Mouse (Mus musculus) heart, adult 2 months (tissue): Measurements from ENCODE around the gene Josd1. TPM values are rescaled to one million over a fixed set of nuclear protein-coding genes. Genes with fewer than 3 reads are reported as not detected.
A peak's percentile ranks its signal among the peaks of the same experiment; 100 is the strongest.

Experiments used
- DNase-seq, 2 experiments: peaks; one replicate each; pipeline ENCODE4 v3.0.0; 2021
- H3K27ac ChIP-seq: fragments of 200-600 bp; 2 replicates; pipeline ENCODE4 v1.8.1; 2022
- H3K27me3 ChIP-seq: fragments of 200-500 bp; 2 replicates; pipeline ENCODE4 v1.6.1; 2012; ENCODE audit warnings: mild to moderate bottlenecking, low read length, inconsistent platforms, mixed read lengths; ENCODE audit not compliant: control insufficient read depth, insufficient read depth
- H3K36me3 ChIP-seq: fragments of 200-500 bp; 2 replicates; pipeline ENCODE4 v1.6.1; 2012; ENCODE audit warnings: low read length, inconsistent platforms; ENCODE audit not compliant: control insufficient read depth, insufficient read depth
- H3K4me1 ChIP-seq: fragments of 200-500 bp; 2 replicates; pipeline ENCODE4 v1.6.1; 2011; ENCODE audit warnings: low read length; ENCODE audit not compliant: control insufficient read depth, insufficient read depth
- H3K4me3 ChIP-seq: fragments of 200-600 bp; 2 replicates; pipeline ENCODE4 v1.8.1; 2022
- H3K79me2 ChIP-seq: fragments of 200-500 bp; replicated peaks from 2 replicates; pipeline ENCODE4 v1.6.1; 2012; ENCODE audit warnings: mild to moderate bottlenecking, inconsistent platforms, low read length, moderate library complexity, mixed read lengths; ENCODE audit not compliant: control insufficient read depth, insufficient read depth
- H3K9ac ChIP-seq: fragments of 200-500 bp; 2 replicates; pipeline ENCODE4 v1.6.1; 2012; ENCODE audit warnings: low read depth, mild to moderate bottlenecking, control low read depth, inconsistent platforms, low read length, mixed read lengths
- CTCF ChIP-seq: fragments of 200-600 bp; IDR thresholded peaks from 2 replicates; pipeline ENCODE4 v1.8.1; 2022; ENCODE audit warnings: antibody characterized with exemption, mild to moderate bottlenecking, moderate library complexity
- EP300 ChIP-seq: fragments of 200-500 bp; IDR thresholded peaks from 2 replicates; pipeline ENCODE4 v1.6.1; 2011; ENCODE audit warnings: low read depth, low read length, control low read depth; ENCODE audit not compliant: insufficient read depth
- POLR2A ChIP-seq: fragments of 200-500 bp; IDR thresholded peaks from 2 replicates; pipeline ENCODE4 v1.6.1; 2011; ENCODE audit warnings: mild to moderate bottlenecking, low read depth, low read length, control low read depth; ENCODE audit not compliant: insufficient read depth
- WGBS: fragments of 180-500 bp; shearing (Covaris S2); methylation state at CpG from one replicate; pipeline ENCODE4 v1.1.7; 2018; 5-methylcytosine and 5-hydroxymethylcytosine counted together
- intact Hi-C: fragments of 180-260 bp; cut with DNase I; formaldehyde crosslinking; loops from one replicate; pipeline ENCODE4 v1.15.1; 2025
- polyA plus RNA-seq: library from polyadenylated mRNA; depleted of rRNA; stranded (reverse); fragments of >200 nt; gene quantifications from 2 replicates; pipeline ENCODE4 v1.2.3, GENCODE M21; 2012
- total RNA-seq, 2 experiments: library from RNA; stranded (reverse); gene quantifications; 2 replicates each; pipeline ENCODE4 v1.2.3; 2021

Gene Josd1
- total and polyA plus RNA-seq, 3 experiments, result 16.1 to 24.9 (median 22.1) TPM

DNA sequence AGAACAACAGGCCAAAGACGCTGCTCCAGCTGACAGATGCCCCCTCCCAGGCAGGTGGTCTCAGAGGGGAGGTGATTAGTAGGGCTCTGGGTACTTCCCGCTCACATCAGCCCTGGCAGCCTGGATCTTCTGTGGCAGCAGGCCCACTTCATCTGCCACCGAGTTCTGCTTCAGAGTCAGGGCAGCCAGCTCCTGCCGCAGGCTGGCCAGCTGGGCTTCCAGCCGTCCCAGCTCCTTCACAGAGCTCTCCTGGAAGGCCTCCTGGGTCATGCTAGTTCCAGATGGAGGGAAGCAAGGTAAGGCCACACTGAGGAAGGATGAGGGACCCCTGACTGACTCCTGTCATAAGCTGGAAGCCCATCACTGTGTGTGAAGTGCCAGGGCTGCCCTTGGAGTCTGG, 40.6 kb upstream of the Josd1 start:
- H3K4me1 ChIP-seq, result peaks cover 2% of the 10 kb centered on the region
- no peaks in the 10 kb centered on the region for H3K79me2 ChIP-seq
- no peaks in the 10 kb centered on the region for H3K27me3 ChIP-seq
- TF ChIP-seq CTCF, result no peak
- no peak for TF ChIP-seq EP300
- TF ChIP-seq POLR2A, result no peak
- DNase-seq, result no peak
- no peaks in the 10 kb centered on the region; the same call in 1 of the 2 replicates for H3K36me3 ChIP-seq
- intact Hi-C loops, result loop anchor here (5.0 kb wide), 1 partner anchor 36 kb away; the partner anchor contains the start of gene Gtpbp1
- H3K4me3 ChIP-seq, result no peak overlapping the region
- no peak overlapping the region for H3K9ac ChIP-seq
- H3K27ac ChIP-seq, result no peak overlapping the region
- 72% methylated on average over 5 of the region's 5 CpGs for WGBS

DNA sequence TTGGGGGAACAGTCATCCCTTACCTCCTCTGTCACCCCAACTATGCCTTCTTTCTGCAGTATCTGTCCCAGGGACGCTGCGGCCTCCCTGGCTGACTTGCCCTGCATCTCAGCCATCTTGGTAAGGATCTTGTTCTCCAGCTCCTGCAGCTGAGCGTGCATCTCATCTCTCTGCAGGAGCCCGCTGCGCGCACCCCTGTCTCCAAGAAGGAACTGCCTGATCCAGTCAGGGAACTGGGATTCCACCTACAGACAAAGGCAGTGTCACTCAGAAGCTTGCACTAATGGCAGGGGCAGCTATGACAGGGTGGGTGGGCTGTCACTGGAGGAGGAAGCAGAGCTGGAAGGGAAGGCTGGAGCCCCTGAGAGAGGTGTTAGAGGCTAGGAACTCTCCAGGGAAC, 40.1 kb upstream of the Josd1 start:
- Histone ChIP-seq H3K9ac (no peak overlapping the region), H3K79me2 (no peaks in the 10 kb centered on the region), H3K36me3 (no peaks in the 10 kb centered on the region; the same call in 1 of the 2 replicates), H3K4me1 (peaks cover 2% of the 10 kb centered on the region), H3K27ac (no peak overlapping the region), H3K4me3 (no peak overlapping the region), H3K27me3 (no peaks in the 10 kb centered on the region)
- TF ChIP-seq EP300 (no peak), POLR2A (no peak), CTCF (no peak)
- no peak for DNase-seq
- intact Hi-C loops, result loop anchor here (5.0 kb wide), 1 partner anchor 36 kb away; the partner anchor contains the start of gene Gtpbp1
- WGBS, result 94% methylated on average over 6 of the region's 6 CpGs

DNA sequence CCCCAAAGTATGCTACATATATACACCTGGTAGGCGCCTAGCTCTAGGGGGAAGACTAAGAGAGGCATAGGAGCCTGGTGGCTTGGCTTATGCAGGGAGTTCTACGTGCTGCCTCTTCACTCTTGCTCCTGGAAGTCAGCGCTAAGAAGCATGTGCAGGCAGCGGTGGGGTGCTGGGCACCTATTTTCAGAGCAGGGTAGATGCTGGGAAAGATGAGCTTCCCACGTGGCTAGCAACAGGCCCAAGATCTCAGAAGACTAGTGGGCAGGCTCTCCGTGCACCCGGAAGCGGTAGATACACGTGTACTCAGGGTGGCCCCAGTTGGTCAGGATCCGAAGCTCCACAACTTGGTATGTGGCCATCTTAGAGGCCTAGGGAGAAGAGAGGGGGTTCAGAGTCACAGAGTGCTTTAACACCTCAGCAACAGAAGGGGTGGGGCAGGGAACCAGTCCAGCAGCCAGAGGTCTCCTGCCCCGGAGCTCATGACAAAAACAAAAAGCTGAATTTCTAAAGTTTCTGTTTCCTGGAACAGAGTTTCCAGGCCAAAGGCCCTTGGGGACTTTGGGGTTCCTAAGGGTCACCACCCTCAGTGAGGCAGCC, 37.6 kb upstream of the Josd1 start:
- Histone ChIP-seq H3K27ac (no peak overlapping the region), H3K27me3 (no peaks in the 10 kb centered on the region), H3K4me1 (peaks cover 2% of the 10 kb centered on the region), H3K9ac (no peak overlapping the region), H3K4me3 (no peak overlapping the region), H3K79me2 (no peaks in the 10 kb centered on the region), H3K36me3 (no peaks in the 10 kb centered on the region; the same call in 1 of the 2 replicates)
- TF ChIP-seq EP300 (no peak), POLR2A (no peak), CTCF (no peak)
- 82% methylated on average over 11 of the region's 11 CpGs for WGBS
- intact Hi-C loops, result loop anchor here (5.0 kb wide), 1 partner anchor 33 kb away; the partner anchor contains the start of gene Gtpbp1
- DNase-seq, result no peak

DNA sequence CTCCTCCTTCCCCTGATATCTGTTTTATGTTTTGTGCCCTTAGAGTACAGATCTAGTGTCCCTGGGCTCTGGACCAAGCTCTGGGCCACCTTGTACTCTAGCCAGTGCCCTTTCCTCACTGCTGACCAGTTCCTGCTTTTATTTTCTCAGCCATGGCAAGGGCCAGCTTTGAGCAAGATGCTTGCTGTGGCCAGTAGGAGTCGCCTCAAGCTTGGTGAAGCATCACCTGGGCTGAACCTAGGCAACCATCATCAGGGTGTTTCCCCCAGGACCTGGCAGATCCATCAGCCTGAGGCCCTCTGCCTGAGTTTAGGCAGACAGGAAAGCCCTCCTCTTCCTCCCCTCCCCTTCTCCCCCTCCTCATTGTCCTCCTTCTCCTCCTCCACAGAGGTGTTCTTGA, 35.7 kb upstream of the Josd1 start:
- Histone ChIP-seq H3K9ac (no peak overlapping the region), H3K27me3 (no peaks in the 10 kb centered on the region), H3K36me3 (no peaks in the 10 kb centered on the region), H3K27ac (no peak overlapping the region), H3K4me1 (peaks cover 2% of the 10 kb centered on the region), H3K4me3 (no peak overlapping the region), H3K79me2 (no peaks in the 10 kb centered on the region)
- TF ChIP-seq CTCF (peak; percentile 79), POLR2A (0 out of 2 replicates have a peak, but pooled peaks have one; percentile 20), EP300 (peak; percentile 52; the same call in 1 of the 2 replicates)
- intact Hi-C loops, result no loop called here
- peak; percentile 52 for DNase-seq
- 20% methylated on average over 1 of the region's 1 CpGs for WGBS

DNA sequence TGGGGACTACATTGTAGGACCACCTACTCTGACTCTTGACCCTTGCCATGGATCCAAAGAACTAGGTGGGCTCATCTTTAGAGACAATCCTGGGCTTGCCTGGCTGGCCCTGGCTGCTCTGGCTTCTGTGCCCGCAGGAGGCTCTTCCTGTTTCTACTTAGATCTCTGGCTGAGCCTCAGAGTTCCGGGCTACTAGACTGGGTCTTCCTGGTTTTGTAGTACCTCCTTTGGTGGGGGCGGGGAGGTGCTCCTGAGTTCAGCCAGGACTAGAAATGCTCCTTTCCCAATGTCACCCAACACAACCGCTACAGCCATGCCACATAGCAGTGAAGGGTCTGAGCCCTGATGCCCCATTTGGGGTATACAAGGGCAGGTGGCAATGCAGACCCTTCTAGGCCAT, 33.1 kb upstream of the Josd1 start:
- Histone ChIP-seq H3K36me3 (no peaks in the 10 kb centered on the region), H3K27ac (no peak overlapping the region), H3K9ac (no peak overlapping the region), H3K4me1 (peaks cover 2% of the 10 kb centered on the region), H3K79me2 (no peaks in the 10 kb centered on the region), H3K27me3 (no peaks in the 10 kb centered on the region), H3K4me3 (no peak overlapping the region)
- TF ChIP-seq CTCF (no peak), EP300 (no peak), POLR2A (no peak)
- WGBS, result 63% methylated on average over 4 of the region's 4 CpGs
- no peak for DNase-seq
- intact Hi-C loops, result no loop called here

DNA sequence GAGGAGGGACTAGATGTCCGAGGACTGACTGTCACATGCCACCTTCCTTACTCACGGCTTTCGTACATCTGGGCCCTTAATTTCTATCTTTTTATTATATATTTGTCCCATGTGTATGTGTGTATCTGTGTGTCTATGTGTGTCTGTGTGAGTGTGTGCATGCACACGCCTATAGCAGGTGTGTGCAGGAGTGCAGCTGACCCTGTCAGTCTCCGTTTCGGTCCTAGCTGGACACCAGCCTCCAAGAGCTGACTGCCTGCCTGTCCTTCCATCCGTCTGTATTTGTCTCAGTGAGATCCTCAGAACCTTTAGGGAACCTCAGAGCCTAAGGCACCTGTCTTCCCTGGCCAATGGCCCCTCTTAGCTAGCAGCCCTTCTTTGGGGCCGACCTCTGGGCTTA, 32.5 kb upstream of the Josd1 start:
- H3K79me2 ChIP-seq, result no peaks in the 10 kb centered on the region
- no peak for DNase-seq
- H3K4me3 ChIP-seq, result no peak overlapping the region
- no peaks in the 10 kb centered on the region for H3K27me3 ChIP-seq
- TF ChIP-seq CTCF, result no peak
- TF ChIP-seq EP300, result no peak
- no peak for TF ChIP-seq POLR2A
- WGBS, result 88% methylated on average over 8 of the region's 8 CpGs
- no peak overlapping the region for H3K9ac ChIP-seq
- H3K27ac ChIP-seq, result no peak overlapping the region
- no peaks in the 10 kb centered on the region for H3K36me3 ChIP-seq
- H3K4me1 ChIP-seq, result peaks cover 2% of the 10 kb centered on the region
- intact Hi-C loops, result no loop called here
